Mouse (Mus musculus): ENCODE data around the gene Gm11733. TPM values are rescaled to one million over a fixed set of nuclear protein-coding genes. Genes with fewer than 3 reads are reported as not detected.
"Not testable (repeated sequence)": the region's sequence is repeated elsewhere in the genome, so short reads cannot be mapped to it uniquely, and the experiment has no call there.

The Gm11733 gene
- total RNA-seq (2022) = under 1 TPM in 1 of 4 experiments, not detected in 3; 0.23 TPM

DNA sequence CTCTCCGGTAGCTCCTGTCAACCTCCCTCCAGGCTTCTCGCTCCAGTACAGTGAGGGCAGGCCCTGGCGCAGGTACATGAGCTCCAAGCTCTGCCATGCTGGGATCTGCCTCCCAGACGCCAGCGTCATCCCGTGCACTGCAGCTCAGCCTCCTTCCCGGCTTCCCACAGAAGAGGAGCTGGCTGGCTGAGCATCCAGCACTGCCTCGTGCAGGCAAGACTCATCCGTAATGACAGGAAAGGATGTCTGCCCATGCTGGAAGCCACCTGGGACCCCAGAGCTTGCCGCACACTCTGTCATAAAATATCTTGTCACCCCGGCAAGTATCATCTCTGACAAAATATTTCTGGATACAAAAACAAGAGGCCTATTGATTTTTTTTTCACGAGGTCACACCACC is at the start of gene Gm11733:
Gene Gm11733, plus strand, starts transcription at position 171 of the 400 bp plus-strand sequence.
- DNase-seq (ENCODE audit: low spot score in 2 of 2) = peak; percentile 73 to 75

DNA sequence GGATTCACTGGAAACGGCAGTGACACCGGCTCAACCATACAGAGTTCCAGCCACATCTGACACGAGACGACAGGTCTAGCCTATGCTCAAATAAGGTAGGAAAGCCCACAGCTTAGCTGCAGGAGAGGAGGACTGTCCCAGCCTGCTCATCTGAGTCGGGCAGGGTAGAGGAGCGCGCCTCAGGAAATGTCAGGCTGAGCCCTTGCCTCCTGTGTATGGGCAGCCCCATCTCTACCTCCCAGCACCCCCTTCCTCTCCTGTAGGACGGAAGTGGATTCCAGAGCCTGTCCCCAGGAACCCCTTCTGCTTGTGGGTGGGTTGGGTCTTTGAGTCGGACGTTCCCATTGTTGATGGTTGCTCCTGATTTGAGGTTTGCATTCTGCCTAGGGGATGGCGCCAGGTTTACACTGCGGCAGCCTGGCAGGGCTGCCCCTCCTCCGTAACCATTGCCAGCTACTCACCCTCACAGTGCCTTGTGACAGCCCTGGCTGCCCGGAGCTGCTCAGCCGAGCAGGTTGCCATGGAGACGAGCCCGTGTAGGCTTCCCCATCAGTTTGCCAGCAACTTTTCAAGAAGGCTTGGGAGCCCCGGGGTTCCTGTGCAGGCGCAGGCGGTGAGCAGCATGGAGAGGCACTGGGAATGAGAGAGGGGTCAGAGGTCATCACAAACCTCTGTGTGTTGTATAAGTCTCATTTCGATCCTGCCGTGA is 47.6 kb upstream of the Gm11733 start:
- DNase-seq (ENCODE audit: low spot score in 2 of 2) = peak; percentile 78 to 83

DNA sequence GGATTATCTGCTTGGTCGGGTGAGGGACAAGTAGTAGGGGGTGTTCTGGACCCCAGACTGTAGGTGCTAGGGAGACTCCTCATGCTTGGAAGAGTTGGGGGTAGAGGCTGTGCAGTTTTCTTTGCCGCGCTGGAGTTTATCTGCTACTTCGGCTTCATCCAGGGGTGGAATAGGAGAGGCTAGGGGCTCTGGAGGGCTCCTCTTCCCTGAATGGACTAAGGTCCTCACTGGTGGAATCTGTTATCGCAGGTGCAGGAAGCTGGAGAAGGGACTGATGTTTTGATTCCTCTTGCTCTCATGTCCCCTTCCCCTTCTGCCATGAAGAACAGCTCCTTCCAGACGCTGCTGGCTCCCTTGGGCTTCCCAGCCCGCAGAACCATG is 47.1 kb upstream of the Gm11733 start:
- no peak for DNase-seq (ENCODE audit: low spot score in 2 of 2)

DNA sequence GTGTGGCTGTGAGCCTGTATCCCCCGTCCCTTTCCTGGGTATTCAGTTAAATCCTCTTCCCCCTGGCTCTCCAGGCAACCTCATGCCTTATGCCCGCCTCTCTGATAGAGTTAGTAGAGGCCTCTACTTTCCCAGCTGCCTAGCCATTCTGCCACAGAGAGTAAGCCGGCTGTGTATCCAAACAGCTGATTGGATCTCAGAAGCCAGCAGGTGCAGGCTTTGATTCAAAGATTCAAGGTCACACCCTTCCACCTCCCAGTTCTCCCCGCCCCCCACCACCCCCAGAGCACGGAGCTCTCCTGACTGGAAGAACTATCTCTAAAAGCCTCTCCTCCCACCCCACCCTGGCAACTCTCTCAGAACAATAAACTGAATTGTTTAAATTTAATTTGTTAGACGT is 45.8 kb upstream of the Gm11733 start:
- DNase-seq (ENCODE audit: low spot score in 2 of 2) = no peak

DNA sequence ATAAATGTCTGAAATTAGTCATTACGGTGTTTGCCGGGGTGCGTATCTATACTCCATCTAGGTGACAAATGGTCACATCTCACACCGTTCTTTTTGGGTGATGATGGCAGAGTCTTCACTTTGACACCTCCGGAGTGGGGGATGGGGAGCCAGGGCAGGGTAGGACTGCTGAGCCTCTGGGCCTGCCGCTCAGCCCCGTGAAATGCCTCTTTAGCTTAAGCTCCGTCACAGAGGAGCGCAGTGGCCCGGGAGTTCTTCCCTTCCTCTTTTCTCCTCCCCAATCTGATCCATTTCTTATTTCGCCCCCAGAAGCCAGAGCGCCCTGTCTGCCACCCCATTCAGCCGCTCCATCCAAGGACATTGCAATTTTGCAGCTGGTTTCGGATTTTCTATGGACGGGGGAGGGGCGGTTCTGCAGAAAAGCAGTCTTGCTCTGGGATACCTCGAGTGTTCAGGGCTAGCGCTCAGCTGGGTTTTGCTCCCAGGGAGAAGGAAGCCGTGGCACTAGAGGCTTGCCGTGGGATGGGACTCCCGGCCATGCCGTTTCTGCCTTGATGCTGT is 43.2 kb upstream of the Gm11733 start:
- no peak for DNase-seq (ENCODE audit: low spot score in 2 of 2)

DNA sequence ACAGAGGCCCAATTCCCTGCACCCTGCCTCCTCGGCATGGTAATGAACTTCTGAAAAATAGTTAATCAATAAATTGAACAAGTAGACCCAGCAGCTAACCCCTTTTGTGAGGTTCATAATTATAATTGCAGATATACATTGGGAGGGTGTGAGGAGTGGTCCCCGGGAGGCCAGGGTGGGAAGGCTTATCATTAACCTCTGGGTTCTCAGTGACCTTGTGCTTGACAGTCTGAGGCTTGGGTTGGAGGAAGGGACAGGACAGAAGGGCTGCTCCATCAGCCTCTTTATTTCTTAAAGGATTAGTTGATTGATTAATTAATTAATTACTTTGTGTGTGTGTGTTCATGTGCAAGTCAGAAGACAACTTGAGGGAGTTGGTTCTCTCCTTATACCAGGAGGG is 40.1 kb upstream of the Gm11733 start:
- no peak for DNase-seq (ENCODE audit: low spot score in 2 of 2)

DNA sequence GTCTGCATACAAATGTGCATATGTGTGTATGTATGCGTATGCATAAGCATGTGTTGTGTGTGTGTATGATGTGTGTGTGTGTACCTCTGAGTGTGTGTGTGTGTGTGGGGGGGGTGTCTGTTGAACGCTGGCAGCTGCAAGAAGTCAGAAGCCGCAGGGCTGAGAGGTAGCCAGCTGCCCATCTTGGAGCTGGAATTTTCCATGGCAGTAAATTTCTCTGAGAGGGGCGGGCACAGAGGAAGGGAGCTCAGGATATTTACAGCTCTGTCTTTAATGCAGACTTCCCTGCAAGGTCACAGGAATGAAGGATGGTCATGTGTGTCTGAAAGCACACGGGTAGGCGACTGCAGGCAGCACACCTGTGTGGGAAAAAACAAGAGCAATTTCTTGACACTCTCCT is 38.5 kb upstream of the Gm11733 start:
- DNase-seq (ENCODE audit: low spot score in 2 of 2) = no peak

DNA sequence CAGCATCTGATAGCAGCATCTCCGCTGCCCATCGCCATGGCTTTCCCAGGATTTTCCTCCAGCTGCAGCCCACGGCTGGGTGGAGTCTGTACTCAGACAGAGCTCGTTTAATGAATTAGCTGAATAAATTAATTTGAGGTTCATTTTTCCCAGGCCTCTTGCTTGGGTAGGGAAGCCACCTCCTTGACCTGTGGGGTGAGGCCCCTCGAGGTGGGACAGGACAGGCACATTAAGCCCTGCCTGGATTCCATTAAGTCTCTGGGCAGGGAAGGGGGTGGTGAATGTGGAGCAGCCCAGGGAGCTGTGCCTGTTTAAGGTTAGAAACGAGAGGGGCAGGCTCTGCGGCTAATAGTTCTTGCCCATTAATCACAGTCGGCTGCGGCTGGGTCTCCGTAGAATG is 30.1 kb upstream of the Gm11733 start:
- DNase-seq (ENCODE audit: low spot score in 2 of 2) = no peak

DNA sequence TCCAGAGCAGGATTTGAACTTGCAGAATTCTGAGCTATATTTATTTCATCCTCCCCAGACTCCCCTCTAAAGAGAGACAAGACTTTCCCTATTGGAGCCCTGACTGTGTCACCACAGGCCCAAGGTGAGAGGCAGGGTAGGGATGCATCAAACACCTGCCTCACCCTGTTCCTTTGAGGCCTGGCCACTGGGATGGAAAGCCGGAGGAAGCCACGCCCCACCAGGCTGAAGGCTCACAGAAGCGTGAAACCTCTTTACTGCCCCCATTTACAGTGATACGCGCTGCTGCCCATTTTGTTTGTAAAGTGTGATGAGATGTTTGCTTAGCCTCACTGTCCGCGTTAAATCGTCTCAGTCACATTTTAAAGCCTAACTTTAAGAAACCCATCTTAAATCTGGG is 25.0 kb upstream of the Gm11733 start:
- DNase-seq (ENCODE audit: low spot score in 2 of 2) = no peak

DNA sequence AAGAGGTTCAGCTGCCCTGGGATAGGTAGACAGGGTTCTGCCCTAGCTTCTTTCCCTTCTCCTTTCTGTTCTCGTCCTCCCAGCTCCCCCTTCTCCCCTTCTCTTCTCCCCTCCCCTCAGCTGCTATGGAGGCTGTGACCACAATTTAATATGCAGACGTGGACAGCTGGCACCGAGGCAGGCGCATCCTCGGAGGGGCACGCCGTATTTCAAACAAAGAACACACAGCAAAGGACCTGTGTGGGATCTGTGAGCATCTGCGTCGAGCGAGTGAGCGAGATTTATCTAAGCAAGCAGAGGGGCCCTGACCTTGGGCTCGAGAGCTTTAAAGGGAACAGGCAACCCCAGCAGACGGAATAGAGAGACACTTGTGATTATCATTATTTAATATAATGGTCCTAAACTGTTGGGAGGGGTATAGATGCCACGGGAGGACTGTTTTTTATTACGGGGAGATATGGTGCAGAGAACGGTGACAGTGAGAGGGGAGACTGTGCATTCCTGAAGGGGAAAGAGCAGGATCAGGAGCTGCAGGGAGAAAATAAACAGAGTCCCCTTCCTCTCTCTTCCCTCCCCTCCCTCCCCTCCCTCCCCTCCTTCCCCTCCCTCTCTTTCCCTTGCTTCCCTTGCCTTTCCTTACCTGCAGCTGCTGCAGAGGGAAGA is 21.8 kb upstream of the Gm11733 start:
- no peak for DNase-seq (ENCODE audit: low spot score in 2 of 2)

DNA sequence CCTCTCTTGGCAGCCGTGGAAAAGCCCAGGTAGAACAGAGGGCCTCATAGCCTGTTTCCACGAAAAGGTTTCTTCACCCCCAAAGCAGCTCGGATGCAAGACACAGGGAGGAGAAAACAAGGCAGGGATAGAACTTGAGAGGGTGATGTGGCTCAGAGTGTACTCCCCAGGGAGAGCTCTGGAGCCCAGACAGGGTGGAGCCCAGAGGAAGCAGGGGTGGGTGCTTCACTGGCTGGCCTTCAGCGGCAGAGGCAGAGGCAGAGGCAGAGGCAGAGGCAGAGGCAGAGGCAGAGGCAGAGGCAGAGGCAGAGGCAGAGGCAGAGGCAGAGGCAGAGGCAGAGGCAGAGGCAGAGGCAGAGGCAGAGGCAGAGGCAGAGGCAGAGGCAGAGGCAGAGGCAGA is 20.8 kb upstream of the Gm11733 start:
- DNase-seq (ENCODE audit: low spot score in 2 of 2) = not testable (repeated sequence)

DNA sequence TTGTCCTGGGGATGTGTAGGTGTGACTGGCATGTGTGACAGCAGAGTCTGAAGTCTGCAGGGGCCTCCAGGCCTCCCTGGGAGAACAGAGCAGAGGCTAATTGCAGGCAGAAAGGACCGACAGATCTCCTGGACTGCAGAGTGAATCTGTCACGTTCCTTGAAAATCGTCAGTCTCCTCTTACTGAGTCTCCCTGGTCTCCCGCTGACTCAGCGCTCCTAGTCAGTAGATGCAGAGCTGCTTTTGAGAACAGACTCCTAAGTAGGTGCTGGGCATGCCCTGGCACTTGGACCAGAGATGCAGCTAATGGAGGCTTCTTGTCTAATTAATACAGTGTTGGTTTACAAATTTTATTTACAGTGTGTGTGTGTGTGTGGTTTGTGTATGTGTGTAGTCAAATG is 17.9 kb upstream of the Gm11733 start:
- no peak for DNase-seq (ENCODE audit: low spot score in 2 of 2)

DNA sequence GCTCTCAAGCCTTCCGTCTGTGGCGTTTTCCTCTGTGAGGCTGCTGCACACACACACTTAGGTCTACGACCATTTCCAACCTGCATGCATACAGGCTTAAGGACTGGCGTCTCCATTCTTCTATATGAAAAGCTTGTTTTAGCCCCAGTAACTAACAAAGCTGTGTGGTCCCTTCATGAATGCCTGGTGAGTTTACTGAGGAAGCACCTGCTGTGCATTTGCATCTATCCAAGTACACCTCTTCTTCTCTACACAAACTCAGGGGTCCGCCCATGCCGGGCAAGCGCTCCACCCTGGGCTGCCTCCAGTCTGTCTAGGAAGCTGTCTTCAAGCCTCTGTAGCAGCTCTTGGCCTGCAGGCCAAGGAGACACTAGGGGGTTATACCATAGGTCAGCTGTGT is 17.3 kb upstream of the Gm11733 start:
- DNase-seq (ENCODE audit: low spot score in 2 of 2) = no peak

DNA sequence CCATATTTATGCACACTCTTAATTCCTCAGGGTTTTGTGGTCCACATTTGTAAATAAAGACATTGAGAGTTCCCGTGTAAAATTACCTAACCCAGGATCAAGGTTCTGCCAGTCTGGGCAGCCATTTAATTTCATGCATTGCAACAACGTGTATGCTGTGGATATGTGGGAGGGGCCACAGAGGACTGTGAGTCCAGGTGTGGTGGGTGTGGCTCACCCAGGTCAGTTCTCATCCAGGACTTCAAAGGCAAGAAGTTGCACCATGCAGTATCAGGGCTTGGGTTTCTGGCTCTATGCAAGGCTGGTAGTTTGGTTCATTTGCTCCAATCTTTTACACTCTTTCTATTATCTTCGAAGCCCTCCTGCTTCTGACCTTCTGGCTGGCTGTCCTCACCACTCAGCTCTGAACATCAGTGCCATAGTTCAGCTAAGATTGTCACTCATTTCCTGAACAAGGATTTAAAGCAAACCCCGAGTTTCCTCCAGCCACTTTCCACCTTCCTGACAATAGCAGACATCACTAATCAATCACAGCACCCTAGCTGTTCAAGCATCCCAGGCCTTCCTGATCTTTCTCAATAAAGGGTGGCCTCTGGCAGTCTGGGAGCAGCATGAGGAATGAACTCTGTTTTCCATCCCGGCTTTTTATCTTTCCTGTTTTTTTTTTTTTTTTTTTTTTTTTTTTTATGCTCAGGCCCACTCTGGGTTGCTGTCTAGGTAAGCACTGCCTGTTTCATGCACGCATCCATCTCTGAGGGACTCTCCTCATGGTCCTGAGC is 15.4 kb upstream of the Gm11733 start:
- DNase-seq (ENCODE audit: low spot score in 2 of 2) = no peak

DNA sequence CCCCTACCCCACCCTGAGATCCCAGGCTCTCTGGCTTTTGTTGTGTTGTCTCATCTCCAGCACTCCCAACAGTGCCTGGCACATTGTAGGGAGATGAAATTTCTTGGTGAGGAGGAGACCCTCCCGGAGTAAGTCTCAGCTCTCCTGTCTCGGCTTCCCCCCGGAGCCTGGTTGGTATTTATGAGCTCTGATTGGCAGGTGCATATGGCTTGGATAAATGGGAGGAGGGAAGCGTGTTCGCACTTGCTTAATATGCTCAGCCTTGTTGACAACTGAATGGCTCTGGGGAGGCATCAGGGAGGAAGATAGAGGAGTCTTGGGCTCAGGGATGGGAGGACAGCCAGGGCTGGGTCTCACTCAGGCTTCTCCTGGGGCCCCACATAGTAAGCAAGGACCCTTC is 14.4 kb upstream of the Gm11733 start:
- DNase-seq (ENCODE audit: low spot score in 2 of 2) = no peak

DNA sequence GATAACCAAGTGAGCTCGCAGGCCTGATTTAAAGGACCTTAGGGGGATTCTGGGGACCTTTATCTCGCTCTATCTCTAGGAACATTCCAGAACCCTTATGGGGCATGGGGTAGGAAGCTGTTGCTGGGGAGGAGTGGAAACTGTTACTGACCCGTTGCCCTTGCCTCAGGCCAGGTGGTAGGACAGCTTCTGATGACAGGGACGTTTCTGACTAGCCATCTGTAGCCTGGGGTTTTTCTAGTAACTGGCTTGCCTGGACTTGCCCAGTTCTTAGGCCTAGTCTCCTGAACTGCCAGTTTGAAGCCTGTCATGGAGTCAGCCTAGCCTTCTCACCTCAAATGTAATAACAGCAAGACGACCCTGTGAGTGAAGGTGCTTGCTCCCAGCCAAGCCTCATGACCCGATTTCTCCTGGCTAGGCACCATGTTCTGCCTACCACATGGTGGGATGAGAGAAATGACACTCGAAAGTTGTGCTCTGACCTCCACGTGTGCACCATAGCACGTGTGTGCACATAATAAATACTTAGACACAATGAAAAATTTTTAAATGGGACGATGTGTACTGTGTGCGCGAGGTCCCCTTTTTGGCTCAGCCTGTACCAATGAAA is 13.5 kb upstream of the Gm11733 start:
- no peak for DNase-seq (ENCODE audit: low spot score in 2 of 2)

DNA sequence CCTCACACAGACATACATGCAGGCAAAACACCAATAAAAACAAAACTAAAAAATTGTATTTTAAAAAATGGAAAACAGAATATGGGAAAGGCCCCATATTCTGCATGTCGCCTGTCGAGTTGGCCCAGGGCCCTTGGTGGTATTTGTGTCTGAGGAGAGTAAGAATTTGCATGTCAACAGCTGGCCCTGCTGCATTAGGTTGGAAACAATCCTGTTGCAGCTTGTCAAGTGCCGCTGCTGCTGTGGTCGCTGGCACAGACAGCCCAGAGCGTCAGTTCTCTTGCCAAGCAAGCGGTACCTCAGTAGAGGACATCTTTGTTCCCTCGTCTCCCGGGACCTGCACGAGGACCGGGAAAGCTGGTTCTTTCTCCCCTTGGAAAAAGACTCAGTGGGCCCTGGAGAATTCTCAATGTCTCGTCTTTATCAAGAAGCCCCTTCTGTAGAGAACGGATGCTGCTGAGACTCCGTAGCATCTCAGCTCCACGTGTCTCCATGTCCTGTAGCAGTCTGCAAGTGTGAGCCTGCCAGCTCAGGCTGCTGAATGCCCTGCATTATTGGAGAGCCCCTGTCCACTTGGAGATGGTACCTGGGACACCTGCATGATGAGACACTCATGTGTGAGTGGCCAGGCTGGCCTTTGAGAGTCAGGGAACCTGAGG is 12.4 kb upstream of the Gm11733 start:
- no peak for DNase-seq (ENCODE audit: low spot score in 2 of 2)

DNA sequence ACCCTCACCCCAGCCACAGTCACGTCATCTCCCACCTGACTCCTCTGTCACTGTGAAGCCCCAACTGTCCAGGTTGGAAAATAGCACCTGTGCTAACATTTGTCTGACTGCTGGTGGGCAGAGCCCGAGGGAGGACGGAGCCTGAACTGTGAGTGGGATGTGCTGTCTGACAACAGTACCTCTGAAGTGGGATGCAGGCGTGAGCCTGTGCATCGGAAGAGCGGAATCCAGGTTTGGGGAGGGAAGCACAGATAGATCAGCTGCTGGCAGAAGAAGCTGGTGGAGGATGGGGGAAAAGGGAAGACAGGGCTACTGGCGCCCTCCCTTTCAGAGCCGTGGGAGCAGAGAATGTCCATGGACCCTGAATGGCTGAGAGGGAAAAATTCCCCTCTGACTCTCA is 11.3 kb upstream of the Gm11733 start:
- DNase-seq (ENCODE audit: low spot score in 2 of 2) = no peak

DNA sequence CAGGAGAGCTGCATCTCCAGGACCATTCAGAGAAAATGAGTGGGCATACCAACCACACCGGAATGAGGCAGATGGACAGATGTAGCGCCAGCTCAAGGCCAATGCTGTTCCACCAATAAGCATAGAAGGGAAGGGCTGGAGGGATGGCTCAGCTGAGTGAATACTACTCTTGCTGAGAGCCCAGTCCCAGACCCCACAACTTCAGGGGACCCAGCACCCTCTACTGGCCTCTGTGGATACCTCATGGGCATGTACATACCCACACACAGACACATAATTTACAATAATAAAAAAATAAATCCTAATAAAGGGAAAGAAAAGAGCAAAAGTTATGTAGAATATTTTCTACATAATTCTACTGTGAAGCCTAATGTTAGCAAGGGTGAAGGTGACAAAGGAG is 9.0 kb upstream of the Gm11733 start:
- no peak for DNase-seq (ENCODE audit: low spot score in 2 of 2)

DNA sequence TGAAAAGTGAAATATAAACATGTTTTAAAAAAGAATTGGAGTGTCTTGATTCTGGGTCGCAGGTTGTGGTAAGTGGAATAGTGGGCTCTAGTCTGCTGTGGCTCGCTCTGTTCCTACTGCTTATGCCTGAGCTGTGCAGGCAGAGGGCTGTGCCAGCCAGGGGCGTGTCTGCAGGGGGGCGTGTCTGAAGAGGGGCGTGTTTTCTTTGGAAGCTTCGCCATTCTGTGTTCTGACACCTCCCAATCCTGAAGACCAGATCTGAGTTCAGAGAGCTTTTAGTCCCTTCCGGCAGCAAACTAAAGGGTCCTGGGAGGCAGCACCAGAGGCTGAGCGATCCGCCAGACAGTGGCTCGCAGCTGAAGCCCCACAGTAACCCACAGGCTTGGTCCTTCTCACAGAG is 8.5 kb upstream of the Gm11733 start:
- DNase-seq (ENCODE audit: low spot score in 2 of 2) = no peak

DNA sequence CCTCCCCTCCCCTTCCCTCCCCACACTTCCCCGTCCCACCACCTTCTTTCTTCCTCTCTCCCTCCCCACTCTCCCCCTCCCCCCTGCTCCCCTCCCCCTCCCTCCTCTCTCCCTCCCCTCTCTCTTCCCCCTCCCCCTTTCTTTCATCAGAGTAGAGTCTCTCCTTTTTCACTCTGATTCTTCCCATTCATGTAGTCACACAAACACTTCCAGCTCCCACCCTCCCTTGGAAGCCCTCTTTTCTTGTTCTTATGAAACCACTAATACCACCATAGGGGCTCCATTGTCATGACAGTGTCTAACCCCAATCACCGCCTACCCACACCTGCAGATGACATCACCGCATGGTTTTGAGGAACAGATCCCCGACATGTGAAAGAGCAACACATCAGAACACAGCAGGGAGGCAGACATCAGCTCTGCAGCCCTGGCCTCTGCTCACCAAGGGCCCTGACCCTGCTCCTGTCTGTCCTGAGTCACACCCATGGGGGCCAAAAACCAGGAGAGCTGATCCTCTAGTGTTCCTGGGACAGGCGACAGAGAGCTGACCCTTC is 7.5 kb upstream of the Gm11733 start:
- no peak for DNase-seq (ENCODE audit: low spot score in 2 of 2)
